Mouse (Mus musculus) lung, postnatal 4 days (tissue): ENCODE measurements around the gene Ano1.
A peak's percentile ranks its signal among the peaks of the same experiment; 100 is the strongest.

Experiments
- DNase-seq, 2 experiments: peaks; one replicate each; pipeline ENCODE4 v3.0.0; 2021

Ano1 gene

DNA sequence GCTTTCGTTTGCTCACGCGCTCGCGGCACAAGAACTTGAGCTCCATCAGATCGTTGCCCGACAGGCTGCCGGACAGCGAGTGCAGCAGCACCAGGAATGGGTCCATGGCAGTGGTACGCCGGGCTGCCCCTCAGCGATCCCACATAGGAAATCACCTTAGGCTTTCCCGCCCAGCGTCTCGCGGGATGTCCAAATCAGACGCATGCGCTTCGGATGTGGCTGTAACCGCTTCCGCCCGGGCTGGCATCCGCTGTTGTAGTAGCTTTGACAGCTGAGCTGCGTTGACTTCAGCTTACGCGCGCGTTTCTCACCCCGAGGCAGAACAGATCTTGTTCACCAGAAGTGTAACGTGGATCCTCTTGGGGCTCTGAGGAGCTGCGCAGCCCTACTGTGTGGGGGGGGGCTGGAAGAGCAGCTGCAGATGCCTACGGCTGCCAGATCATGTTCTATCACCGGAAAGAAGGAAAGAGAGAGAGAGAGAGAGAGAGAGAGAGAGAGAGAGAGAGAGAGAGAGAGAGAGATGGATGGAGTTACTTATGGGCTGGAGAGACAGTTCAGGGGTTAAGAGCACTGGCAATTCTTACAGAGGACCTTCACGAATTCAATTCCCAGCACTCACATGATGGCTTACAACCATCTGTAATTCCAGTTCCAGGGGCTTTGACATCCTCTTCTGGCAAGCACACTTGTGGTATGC, 169.3 kb downstream of the Ano1 start, which contains the start of gene Fadd:
Gene Fadd (minus strand): TSS at position 180 of the 697 bp plus-strand sequence.
- DNase-seq = peak; percentile 96 to 98

DNA sequence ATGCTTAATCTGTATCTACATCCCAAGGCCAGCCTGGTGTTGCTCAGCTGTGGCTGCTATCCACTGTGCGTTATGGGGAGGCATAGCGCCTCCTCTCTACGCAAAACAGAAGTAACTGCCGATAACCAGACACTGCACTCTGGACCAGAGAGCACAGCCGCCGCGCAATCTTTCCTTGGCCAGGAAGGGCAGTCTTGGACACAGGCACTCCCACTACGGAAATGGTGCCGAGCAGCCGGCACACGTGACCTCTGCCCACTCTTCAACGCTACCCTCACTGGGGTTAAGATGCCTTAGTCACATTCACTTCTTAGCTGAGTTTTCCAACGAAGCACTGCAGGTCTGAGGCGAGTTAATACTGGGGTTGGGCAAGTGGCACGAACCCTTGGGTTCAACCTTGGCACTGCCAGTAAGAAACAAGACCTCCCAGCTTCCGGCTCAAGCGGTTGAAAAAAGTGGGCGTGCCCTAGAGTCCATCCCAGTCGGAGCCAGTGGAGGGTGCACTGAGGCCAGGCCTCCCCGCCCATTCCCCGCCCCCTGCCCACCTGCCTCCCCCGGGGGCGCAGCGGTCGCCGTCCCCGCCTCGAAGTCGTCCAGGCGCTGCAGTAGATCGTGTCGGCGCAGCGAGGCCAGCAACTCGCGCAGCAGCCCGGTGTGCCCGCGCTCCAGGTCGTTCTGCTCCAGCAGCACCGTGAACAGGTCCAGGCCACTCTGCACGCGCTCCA, 170.1 kb downstream of the Ano1 start:
- peak; percentile 89 to 92 for DNase-seq

DNA sequence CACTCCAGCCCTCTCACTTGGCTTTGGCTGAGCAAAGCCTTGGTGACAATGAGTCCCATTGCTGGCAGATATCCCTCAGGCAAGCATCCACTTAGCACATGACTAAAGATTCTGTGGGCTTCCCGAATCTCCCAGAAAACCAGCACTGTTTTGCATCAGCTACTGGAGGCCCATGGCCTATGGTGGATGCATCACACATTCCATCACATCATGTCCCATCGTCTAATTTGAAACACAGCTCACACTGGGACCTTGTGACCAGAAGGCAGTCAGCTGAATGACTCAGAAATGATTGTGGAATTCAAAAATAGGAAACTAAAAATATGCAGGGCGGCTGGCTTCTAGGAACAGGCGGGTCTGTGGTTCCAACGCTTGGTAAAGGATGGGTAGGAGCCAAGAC, 173.9 kb downstream of the Ano1 start:
- DNase-seq = no peak

DNA sequence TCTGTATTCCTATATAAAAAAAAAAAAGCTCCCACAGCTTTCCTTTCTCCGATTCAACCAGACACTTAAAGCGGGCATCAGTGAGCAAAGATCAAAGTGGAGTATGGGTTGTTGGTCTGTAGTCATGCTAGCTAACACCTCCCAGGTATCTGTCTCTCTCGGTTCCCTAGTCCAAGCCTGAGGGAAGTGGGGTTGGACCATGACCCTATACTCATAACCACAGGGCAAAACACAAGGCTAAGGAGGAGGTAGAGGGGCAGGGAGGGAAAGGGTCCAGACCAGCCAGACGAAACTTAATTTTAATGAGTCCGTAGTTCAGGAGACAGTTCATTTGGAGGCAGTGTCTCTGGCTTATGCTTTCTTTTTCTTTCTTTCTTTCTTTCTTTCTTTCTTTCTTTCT, 179.5 kb downstream of the Ano1 start:
- no peak for DNase-seq

DNA sequence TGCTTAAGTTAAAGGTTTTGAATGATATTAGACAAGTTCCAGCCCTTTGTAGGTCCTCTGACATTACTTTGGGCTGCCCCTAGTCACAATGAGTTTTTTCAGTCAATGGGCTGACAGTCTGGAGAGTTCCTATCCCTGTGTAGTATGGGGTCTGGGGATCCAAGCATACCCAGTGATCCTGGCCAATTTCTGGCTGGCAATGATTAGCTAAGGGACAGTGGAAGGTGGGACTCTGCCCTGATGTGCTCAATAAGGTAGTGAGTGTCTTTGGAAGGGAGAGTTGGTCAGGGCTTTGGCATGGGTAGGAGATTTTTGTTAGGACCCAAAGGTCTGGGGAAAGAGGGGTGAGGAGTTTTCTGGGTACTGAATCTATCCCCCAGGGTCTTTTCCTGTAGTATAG, 180.2 kb downstream of the Ano1 start:
- DNase-seq = no peak

DNA sequence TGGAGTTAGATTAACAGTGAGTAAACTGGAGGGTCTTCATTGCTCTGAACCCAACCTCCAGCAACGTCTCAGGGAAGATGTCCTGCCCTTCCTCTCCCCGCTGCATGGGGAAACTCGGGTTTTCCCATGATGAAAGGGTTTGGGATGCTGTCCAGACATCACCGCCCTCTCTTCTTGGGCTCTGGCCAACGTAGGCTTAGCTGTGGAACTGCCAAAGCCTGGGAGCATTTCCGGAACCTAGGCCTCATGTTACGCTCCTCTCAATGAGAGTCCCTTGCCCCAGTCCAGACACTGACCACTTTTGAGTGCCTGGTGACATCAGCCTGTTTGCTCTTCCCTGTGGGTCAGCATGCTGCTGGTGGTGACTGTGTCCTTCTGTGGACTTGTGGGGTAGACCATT, 182.3 kb downstream of the Ano1 start:
- peak; percentile 51 to 68 for DNase-seq

DNA sequence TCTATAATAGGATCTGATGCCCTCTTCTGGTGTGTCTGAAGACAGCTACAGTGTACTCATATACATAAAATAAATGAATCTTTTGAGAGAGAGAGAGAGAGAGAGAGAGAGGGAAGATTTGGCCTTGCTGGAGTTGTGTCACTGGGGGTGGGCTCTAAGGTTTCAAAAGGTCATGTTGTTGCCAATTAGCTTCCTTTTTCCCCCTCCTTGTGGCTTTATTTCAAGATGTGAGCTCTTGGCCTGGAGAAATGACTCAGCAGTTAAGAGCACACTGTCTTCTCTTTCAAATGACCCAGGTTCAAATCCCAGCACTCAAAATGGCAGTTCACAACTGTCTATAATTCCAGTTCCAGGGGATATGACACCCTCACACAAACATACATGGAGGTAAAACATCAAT, 183.7 kb downstream of the Ano1 start:
- no peak for DNase-seq

DNA sequence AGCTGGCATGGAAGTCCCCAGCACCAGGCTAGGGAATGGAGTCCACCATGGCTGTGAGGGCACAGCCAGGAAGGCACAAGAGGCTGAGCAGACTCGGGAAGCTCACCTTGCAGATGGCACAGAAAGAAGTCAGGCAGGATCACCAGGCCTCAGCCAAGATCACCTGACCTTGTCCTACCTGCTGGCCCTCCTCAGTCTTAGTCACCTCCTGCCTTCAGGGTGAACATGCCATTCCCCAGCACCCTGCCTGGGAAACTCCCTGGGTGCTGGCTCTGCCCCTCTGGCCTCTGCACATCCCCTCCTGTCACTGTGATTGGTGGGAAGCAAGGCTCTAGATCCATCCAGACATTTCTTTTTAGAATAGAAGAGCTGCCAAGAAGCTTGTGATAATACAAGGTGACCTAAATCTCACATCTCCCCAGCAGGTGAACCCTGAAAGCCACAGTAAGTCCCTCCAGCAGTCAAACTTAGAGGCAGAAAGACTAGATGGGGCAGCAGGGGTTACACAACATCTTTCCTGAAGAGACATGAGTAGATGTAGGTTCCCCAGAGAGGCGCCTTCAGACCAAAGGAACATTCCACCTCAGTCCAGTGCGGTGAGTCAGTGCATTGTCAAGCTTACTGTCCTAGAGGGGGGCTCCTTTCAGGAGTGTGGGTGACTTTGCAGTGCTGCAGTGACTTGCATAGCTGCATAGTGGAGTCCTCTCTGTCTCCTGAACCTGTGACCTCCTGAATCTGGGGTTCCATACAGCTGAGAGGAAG, 184.7 kb downstream of the Ano1 start:
- no peak for DNase-seq

DNA sequence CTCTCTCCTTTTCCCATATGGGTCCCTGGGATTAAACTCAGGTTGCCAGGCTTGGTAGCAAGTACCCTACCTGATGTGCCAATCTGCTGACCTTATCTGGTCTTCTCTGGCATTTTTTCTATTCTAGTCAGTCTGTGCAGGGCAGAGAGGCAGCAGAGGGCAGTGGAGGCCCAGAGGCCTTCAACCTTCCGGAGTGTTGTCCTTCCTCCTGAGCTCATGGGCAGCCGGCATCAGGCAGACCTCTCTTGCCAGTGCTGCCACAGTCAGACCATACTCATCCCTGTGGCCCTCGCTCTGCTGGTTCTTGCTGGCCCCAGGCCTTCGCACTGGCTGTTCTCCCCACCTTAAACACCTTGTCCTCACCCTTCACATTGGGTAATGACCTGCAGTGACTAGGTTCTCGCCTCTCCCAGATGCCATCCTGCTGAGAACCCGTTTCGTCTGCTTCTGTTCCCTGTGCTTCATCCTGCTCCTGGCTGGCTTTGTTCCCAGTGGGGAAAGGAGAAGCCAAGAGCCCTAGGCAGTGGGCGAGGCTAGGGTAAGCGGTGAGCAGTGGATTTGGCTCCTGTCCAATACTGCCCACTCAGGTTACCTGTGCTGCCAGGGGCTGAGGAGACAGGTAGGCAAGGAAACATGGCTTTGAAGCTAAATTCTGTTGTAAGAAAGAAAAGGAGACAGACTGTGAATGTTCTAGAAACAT, 188.2 kb downstream of the Ano1 start:
- peak; percentile 62 to 68 for DNase-seq

DNA sequence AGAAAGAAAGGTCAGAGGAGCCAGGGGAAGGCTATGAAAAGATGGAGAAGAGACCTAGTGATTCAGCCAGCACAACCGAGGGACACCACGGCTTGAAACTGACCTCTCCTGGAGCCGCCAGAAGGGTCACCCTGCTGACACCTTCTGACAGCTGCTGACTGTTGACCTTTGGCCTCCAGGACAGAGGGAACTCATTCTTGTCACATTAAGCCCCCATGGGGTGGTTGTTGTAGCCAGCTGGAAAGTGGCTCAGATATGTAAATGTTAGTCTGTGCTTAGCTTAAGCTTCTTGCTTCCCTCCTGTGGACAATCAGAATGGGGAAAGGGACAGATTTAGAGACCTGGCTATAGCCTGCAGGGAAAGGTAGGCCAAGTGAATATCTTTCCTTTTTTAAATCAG, 189.8 kb downstream of the Ano1 start:
- DNase-seq = peak in 1 of 2 experiments; percentile 63

DNA sequence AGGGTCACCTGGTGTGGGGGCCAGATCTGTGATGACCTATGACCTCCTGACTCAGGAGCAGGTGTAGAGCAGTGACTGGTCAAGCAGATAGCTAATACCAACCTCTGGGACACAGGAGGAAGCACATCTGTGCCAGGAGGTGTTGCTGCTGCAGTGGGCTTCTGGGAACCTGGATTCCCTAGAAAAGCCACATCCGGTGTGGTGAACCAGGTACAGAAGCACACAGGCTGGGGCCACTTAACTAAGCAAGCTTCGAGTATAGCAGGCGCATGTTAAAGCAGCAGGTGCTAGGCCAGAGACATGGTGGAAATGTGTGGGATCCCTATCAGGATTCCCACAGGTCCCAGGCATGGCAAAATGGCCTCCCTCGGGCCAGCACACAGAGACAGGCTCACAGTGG, 191.2 kb downstream of the Ano1 start:
- DNase-seq = no peak

DNA sequence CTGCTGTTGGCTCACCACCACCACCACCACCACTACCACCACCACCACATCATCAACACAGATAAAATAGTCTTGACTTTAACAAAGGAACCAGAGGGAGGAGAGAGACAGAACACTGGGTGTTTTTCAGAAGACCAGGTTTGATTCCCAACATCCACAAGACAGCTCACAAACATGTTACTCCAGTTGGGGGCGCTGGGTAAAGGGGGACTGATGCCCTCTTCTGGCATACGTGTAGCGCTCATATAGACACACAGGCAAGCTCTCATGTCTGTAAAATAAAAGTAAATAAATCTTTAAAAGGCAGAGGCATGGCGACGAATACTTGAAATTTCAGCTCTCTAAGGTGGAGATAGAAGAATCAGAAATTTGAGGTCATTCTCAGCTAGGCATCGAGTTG, 193.2 kb downstream of the Ano1 start:
- DNase-seq = no peak

DNA sequence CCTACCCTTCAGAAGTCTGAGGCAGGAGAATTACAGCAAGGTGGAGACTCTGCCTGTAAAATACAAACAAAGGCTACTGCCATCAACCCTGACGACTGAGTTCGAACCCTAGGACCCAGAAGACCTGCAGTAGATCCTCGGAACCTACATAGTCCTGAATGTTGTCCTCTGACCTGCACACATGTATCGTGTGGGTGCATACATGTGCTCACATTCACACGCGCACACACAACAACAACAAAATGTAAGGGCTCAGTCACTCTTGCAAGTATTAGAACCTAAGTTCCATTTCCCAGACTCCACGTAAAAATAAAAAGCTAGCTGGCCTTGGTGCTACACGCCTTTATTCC, 197.7 kb downstream of the Ano1 start:
- no peak for DNase-seq

DNA sequence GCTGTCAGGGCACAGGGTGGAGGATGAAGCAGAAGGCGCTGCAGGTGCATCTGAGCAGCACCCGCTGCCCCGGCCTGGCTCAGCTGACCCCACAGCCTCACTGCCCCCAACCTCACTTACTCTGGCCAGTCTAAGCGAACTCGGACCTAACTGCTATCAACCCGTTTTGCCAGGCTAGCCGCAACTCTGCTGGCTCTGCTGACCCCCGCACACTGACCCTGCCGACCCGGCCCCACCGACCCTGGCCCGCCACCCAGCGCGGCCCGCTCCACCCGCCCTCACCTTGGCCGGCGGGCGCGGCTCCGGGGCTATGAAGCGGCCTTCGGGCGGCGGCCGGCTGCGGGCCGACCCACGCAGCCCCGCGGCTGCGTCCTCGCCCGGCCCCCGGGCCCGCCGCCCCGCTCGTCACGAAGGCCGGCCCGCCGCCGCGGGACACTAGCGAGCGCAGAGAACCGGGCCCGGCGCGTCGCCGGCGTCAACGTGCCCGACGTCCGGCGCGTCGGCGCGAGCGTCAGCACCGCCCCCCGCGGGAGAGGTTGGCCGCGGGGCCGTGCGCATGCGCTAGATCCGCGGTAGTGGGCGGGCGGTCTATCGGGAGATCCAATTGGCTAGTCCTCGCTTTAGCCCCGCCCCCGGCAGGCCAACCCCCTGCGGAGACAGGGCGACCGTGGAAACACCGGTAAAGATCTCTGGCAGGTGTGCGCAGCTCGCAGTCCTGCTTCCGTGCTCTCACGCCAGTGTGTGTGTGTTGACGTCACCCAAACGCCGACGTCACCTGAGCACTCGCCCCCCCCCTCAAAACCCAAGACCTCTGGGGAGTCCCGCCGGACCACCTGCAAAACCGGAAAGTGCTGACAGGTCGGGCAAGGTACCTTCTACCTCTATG, 198.3 kb downstream of the Ano1 start, which contains the start of gene Ppfia1:
Gene Ppfia1 (minus strand): TSS at position 493 of the 886 bp plus-strand sequence.
- DNase-seq = peak; percentile 98 to 99

DNA sequence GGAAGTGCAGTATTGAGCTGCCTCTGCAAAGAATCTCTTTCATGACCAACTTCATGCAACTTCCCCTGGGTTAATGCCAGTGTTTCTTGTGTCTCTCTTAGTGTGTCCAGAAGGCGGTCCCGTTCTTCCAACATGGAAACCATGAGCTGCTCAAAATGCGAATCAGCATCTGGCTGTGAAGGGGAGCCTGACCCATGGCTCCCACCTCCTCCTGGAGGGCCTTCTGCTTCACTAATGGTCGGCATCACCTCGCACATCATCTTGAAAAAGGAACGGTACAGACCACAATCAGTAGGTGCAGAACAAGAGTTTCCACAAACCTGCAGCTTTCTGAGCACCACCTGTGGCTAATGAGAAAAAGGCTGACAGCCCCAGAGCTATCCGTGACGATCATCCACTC, 199.5 kb downstream of the Ano1 start:
- no peak for DNase-seq

DNA sequence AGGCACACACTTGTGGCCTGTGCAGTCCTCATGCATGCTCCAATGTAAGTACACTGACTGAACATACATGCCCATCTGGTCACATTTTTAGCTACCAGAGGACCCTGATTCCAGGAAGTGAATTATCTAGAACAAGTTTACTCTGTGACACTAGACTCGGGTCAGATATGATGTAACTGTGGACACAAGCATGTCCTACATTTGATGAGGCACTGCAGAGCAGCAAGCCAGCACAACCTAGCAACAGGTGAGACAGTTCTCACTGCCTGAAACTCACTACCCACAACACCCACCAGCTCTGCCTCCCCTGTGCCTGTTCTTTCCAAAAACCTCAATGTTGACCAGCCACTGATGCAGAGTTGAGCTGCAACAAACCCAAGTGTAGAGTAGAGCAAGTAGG, 201.0 kb downstream of the Ano1 start:
- DNase-seq = no peak

DNA sequence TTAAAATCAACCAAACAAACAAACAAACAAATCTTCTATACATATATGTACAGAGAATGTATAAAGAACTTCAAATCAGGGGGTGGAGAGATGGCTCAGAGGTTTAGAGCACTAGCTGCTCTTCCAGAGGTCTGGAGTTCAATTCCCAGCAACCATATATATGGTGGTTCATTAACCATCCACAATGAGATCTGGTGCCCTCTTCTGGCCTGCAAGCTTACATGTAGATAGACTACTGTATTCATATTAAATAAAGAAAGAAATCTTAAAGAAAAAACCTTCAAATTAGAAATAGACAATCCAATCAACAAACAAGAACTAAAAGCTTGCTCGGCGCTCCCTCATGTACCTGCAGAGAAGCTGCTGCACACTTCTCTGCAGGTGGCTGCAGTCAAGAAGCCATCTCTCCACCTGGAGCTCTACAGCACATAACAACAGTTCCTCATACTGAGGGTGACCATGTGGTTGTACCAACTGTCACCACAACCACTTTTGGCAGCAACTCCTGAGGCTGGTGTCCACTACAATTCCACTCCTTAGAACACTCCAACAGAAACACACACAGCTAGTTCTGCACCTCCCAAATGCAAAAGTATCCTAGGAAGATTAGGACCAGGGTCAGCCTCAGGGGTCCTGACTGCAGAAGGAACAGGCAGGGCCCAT, 201.7 kb downstream of the Ano1 start:
- DNase-seq = no peak

DNA sequence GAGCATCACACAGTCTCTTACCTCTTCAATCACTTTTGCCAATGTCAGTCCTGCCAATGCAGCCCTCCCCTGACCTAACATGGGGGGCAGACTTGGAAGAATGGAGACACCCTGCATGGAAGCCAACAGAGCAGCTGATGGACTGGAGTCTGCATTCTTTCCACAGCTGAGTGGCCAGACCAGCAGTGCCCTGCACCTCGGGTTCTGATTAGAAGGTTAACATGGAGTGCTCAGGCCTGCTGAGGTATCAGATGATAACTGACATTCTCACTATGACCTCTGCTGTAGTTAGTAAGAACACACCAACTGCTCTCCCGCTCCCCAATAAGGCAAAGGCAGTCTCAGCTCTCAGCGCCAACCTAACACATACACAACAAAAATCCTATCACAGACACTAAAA, 206.5 kb downstream of the Ano1 start:
- DNase-seq = no peak

DNA sequence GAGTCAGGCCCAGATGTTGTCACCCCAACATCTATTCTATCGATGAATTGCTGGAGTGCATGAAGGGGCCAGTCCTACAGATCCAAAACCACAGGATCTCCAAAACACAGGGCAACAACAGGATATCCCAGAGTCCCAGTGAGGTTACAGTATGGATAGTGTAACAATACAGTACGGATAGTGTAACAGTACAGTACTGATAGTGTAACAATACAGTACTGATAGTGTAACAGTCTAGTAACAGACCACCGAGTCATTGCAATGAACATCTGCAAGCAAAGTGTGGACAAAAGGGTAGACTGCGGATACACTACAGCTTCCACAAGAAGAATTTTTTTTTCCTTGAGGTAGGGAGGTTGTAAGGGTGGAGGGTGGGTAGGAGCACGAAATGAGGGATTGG, 210.4 kb downstream of the Ano1 start:
- no peak for DNase-seq

DNA sequence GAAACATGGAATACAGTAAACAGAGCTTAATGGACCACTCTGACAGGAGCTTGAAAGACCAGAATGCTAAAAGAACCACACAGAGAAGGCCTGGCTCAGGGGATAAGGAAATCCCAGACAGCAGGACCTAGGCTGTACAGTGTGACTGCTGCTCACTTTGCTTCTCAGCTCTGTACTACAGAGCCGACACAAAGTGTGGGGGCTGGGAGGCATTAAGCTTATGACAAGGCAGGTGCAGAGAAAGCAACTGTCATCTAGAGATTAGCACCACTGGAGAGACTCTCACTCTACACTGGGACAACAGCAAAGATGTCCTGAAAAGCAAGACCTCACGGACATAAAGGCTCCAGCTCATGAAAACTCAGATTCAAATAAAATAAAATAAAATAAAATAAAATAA, 212.6 kb downstream of the Ano1 start:
- no peak for DNase-seq
